8 mouse cellular contexts compared by ENCODE assay signal in the genomic region with DNA sequence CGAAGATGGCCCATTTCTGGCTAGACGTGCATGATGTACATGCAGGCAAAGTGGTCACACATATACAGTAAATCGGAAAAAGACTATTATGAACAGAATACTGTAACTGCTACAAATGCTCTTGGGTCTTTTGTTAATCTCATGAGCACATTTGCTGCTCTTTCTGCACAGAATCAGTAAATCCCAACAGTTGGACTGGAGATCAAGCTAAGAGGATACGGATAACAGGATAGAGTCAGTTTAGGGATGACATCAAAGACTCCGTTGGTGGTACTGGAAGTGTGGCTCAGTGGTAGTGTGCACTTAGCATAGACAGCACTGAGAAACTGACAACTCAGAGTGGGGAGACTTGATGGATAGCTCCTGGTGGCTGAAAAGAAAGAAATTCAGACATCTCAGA. TPM values are rescaled to one million over a fixed set of nuclear protein-coding genes. Genes with fewer than 3 reads are reported as not detected.
A peak's percentile ranks its signal among the peaks of the same experiment; 100 is the strongest.
DNase-seq lines count a peak whose midpoint lies in the region; ATAC-seq and TF ChIP-seq lines count a peak whose summit lies in the region.

No protein-coding gene starts in this region.

- H3K9ac ChIP-seq in liver, adult 2 months (ENCODE audit: low read depth, low read length), result peak overlapping the region; percentile 99
- peak overlapping the region; percentile 91 for H3K9ac ChIP-seq in embryonic facial prominence, embryonic 11.5 days (replicated peaks; ENCODE audit: low read length)
- H3K9ac ChIP-seq in intestine, postnatal 0 days (ENCODE audit: low read depth, low read length), result peak overlapping the region; percentile 82

- H3K27ac ChIP-seq in liver, adult 2 months (replicated peaks; ENCODE audit: insufficient read depth, low read depth, low read length), result peak overlapping the region; percentile 86
- peak overlapping the region; percentile 85; the same call in 1 of the 2 replicates for H3K27ac ChIP-seq in embryonic facial prominence, embryonic 11.5 days (replicated peaks; ENCODE audit: low read depth, low read length)
- peak overlapping the region; percentile 91 for H3K27ac ChIP-seq in intestine, postnatal 0 days (ENCODE audit: low read depth, low read length)

- peaks cover 23% of the 10 kb centered on the region; the same call in 1 of the 2 replicates for H3K79me2 ChIP-seq in liver, adult 2 months (ENCODE audit: control insufficient read depth, insufficient read depth, low read length)

- no peaks in the 10 kb centered on the region for H3K9me3 ChIP-seq in embryonic facial prominence, embryonic 11.5 days (replicated peaks; ENCODE audit: control insufficient read depth, low read length)
- H3K9me3 ChIP-seq in intestine, postnatal 0 days (ENCODE audit: control insufficient read depth), result no peaks in the 10 kb centered on the region

- H3K4me1 ChIP-seq in liver, adult 2 months (ENCODE audit: control insufficient read depth, insufficient read depth, low read length), result peaks cover 7% of the 10 kb centered on the region
- H3K4me1 ChIP-seq in embryonic facial prominence, embryonic 11.5 days (ENCODE audit: control insufficient read depth, insufficient read depth, low read length), result no peaks in the 10 kb centered on the region
- H3K4me1 ChIP-seq in intestine, postnatal 0 days (replicated peaks; ENCODE audit: control insufficient read depth, insufficient read depth, low read length), result no peaks in the 10 kb centered on the region; the same call in 1 of the 2 replicates

- 29% methylated on average over 5 of the region's 5 CpGs for WGBS in liver, adult 2 months
- 40% methylated on average over 5 of the region's 5 CpGs for WGBS in embryonic facial prominence, embryonic 11.5 days
- 23% methylated on average over 5 of the region's 5 CpGs for WGBS in intestine, postnatal 0 days

- DNase-seq in liver, adult 2 months (ENCODE audit: extremely low read depth, low read depth, low spot score), result no peak
- no peak for DNase-seq in liver
- DNase-seq in embryonic facial prominence, embryonic 11.5 days (ENCODE audit: low spot score), result no peak
- DNase-seq in retina, adult 2 months (ENCODE audit: low read depth, low spot score), result peak; percentile 6
- DNase-seq in adrenal gland, postnatal 10 days, result no peak
- DNase-seq in right cerebral cortex, postnatal 14 days, result no peak
- no peak for DNase-seq in right cerebral cortex, postnatal 4 days

- H3K4me3 ChIP-seq in liver, adult 2 months (ENCODE audit: insufficient read depth, low read depth, low read length), result peak overlapping the region; percentile 92
- peak overlapping the region; percentile 75 for H3K4me3 ChIP-seq in embryonic facial prominence, embryonic 11.5 days (ENCODE audit: low read depth, low read length)
- H3K4me3 ChIP-seq in intestine, postnatal 0 days (ENCODE audit: low read depth, low read length), result peak overlapping the region; percentile 86

- no peak for TF ChIP-seq POLR2A in liver, adult 2 months (IDR thresholded peaks at IDR 0.05; ENCODE audit: extremely low read depth, insufficient read depth, low read length)

- H3K4me2 ChIP-seq in embryonic facial prominence, embryonic 11.5 days (ENCODE audit: low read depth, low read length), result peak overlapping the region; percentile 50
- peak overlapping the region; percentile 90 for H3K4me2 ChIP-seq in intestine, postnatal 0 days (replicated peaks; ENCODE audit: low read depth)

- peaks cover 13% of the 10 kb centered on the region for H3K36me3 ChIP-seq in liver, adult 2 months (ENCODE audit: control insufficient read depth, insufficient read depth, low read length)
- no peaks in the 10 kb centered on the region; the same call in 1 of the 2 replicates for H3K36me3 ChIP-seq in embryonic facial prominence, embryonic 11.5 days (replicated peaks; ENCODE audit: control insufficient read depth, insufficient read depth, low read depth, low read length)
- peaks cover 14% of the 10 kb centered on the region for H3K36me3 ChIP-seq in intestine, postnatal 0 days (ENCODE audit: control insufficient read depth, insufficient read depth)

- ATAC-seq in embryonic facial prominence, embryonic 11.5 days (replicated peaks; ENCODE audit: insufficient number of reproducible peaks, low FRiP score, low TSS enrichment, low read depth), result no peak
- ATAC-seq in intestine, postnatal 0 days, result no peak

- TF ChIP-seq CTCF in liver, adult 2 months (IDR thresholded peaks at IDR 0.05; ENCODE audit: low read depth, low read length), result no peak
- TF ChIP-seq CTCF in intestine, postnatal 0 days (IDR thresholded peaks at IDR 0.05; ENCODE audit: low read depth), result no peak

- H3K27me3 ChIP-seq in liver, adult 2 months (ENCODE audit: control insufficient read depth, insufficient read depth, low read length), result no peaks in the 10 kb centered on the region
- no peaks in the 10 kb centered on the region for H3K27me3 ChIP-seq in embryonic facial prominence, embryonic 11.5 days (ENCODE audit: control insufficient read depth, insufficient read depth, low read length)
- H3K27me3 ChIP-seq in intestine, postnatal 0 days (replicated peaks; ENCODE audit: control insufficient read depth, insufficient read depth, low read length), result no peaks in the 10 kb centered on the region

RNA-seq across cellular contexts. Expression of gene Ifnar1, which starts 0.8 kb away (rescaled TPM):
- total RNA-seq in liver, adult 2 months (2014; rRNA removed), result 26.4 and 28.3 TPM in 2 replicates
- 11.9 and 14.0 TPM in 2 replicates for polyA plus RNA-seq in liver, adult 2 months (2012; rRNA removed)
- polyA plus RNA-seq in embryonic facial prominence, embryonic 11.5 days (2014; fragmentation: Nextera tagmentation; extraction: Ambion mirVana), result 51.5 and 57.4 TPM in 2 replicates
- polyA plus RNA-seq in intestine, postnatal 0 days (2015; fragmentation: Nextera tagmentation; extraction: Ambion mirVana), result 18.2 and 21.6 TPM in 2 replicates
- total RNA-seq in adrenal gland, postnatal 10 days (2021), result 10 to 100 TPM; 71.2 to 85.3 TPM
